18 mouse cellular contexts compared by ENCODE assay signal in genomic region chr4:136547721-136548120, GRCm38 (mm10). TPM values are rescaled to one million over a fixed set of nuclear protein-coding genes. Genes with fewer than 3 reads are reported as not detected.
DNase-seq lines count a peak whose midpoint lies in the region; ATAC-seq and TF ChIP-seq lines count a peak whose summit lies in the region.
"Had no signal": no experiment of that assay in that cellular context is flagged by ENCODE, and none has a peak within 500 bp of the region (broad histone marks: within the 10 kb centered on the region; RNA-seq: fewer than 3 reads in every experiment).

No protein-coding gene starts in this region.

- peaks cover 14% of the 10 kb centered on the region for H3K4me1 ChIP-seq in forebrain, embryonic 16.5 days (replicated peaks; ENCODE audit: control insufficient read depth, insufficient read depth, low read length)
- H3K4me1 ChIP-seq in forebrain, embryonic 11.5 days (replicated peaks; ENCODE audit: control insufficient read depth, insufficient read depth, low read length), result peaks cover 5% of the 10 kb centered on the region; the same call in 1 of the 2 replicates
- H3K4me1 ChIP-seq in heart, embryonic 16.5 days (ENCODE audit: control insufficient read depth, insufficient read depth, low read length), result peaks cover 33% of the 10 kb centered on the region
- peaks cover 26% of the 10 kb centered on the region for H3K4me1 ChIP-seq in neural tube, embryonic 13.5 days (replicated peaks)
- H3K4me1 ChIP-seq: embryonic facial prominence, embryonic 15.5 days had no signal

- H3K27me3 ChIP-seq in forebrain, embryonic 16.5 days (replicated peaks; ENCODE audit: control insufficient read depth, insufficient read depth, low read length), result no peaks in the 10 kb centered on the region
- no peaks in the 10 kb centered on the region for H3K27me3 ChIP-seq in forebrain, embryonic 11.5 days (ENCODE audit: control insufficient read depth, insufficient read depth, low read length)
- H3K27me3 ChIP-seq in heart, embryonic 16.5 days (ENCODE audit: control insufficient read depth, insufficient read depth, low read length), result no peaks in the 10 kb centered on the region
- H3K27me3 ChIP-seq in neural tube, embryonic 13.5 days, result no peaks in the 10 kb centered on the region
- H3K27me3 ChIP-seq: embryonic facial prominence, embryonic 15.5 days; limb, embryonic 15.5 days had no signal

- ATAC-seq in forebrain, embryonic 16.5 days, result no peak
- ATAC-seq in forebrain, embryonic 11.5 days (replicated peaks; ENCODE audit: low FRiP score), result no peak
- no peak for ATAC-seq in heart, embryonic 16.5 days (replicated peaks; ENCODE audit: extremely low read depth, insufficient read depth, low FRiP score)
- no peak for ATAC-seq in neural tube, embryonic 13.5 days (ENCODE audit: low read depth)
- ATAC-seq: CD4-positive, CD25-positive, alpha-beta regulatory T cell, adult 4 months had no signal

- no peak overlapping the region for H3K9ac ChIP-seq in forebrain, embryonic 16.5 days (replicated peaks; ENCODE audit: low read depth, low read length)
- H3K9ac ChIP-seq in forebrain, embryonic 11.5 days (ENCODE audit: low read length), result no peak overlapping the region
- no peak overlapping the region for H3K9ac ChIP-seq in heart, embryonic 16.5 days (ENCODE audit: low read length)
- no peak overlapping the region for H3K9ac ChIP-seq in neural tube, embryonic 13.5 days
- H3K9ac ChIP-seq: embryonic facial prominence, embryonic 15.5 days; limb, embryonic 15.5 days; liver, embryonic 14.5 days; lung, embryonic 14.5 days had no signal

- no peak overlapping the region for H3K4me2 ChIP-seq in forebrain, embryonic 16.5 days (ENCODE audit: low read length)
- no peak overlapping the region for H3K4me2 ChIP-seq in forebrain, embryonic 11.5 days (ENCODE audit: low read depth, low read length, severe bottlenecking)
- H3K4me2 ChIP-seq in heart, embryonic 16.5 days (ENCODE audit: low read depth, low read length), result no peak overlapping the region
- H3K4me2 ChIP-seq in neural tube, embryonic 13.5 days, result no peak overlapping the region
- H3K4me2 ChIP-seq: embryonic facial prominence, embryonic 15.5 days; limb, embryonic 15.5 days; lung, embryonic 14.5 days had no signal

- H3K36me3 ChIP-seq in forebrain, embryonic 16.5 days (ENCODE audit: control insufficient read depth, insufficient read depth), result peaks cover 41% of the 10 kb centered on the region
- peaks cover 10% of the 10 kb centered on the region; the same call in 1 of the 2 replicates for H3K36me3 ChIP-seq in forebrain, embryonic 11.5 days (ENCODE audit: control insufficient read depth, insufficient read depth, low read length)
- H3K36me3 ChIP-seq in heart, embryonic 16.5 days (ENCODE audit: control insufficient read depth, insufficient read depth), result peaks cover 57% of the 10 kb centered on the region
- peaks cover 97% of the 10 kb centered on the region for H3K36me3 ChIP-seq in neural tube, embryonic 13.5 days

- no peak for TF ChIP-seq CTCF in layer of hippocampus, adult 2 months (conservative IDR thresholded peaks at IDR 0.05)

- H3K9me3 ChIP-seq in forebrain, embryonic 16.5 days (ENCODE audit: control insufficient read depth, low read length), result no peaks in the 10 kb centered on the region
- no peaks in the 10 kb centered on the region for H3K9me3 ChIP-seq in forebrain, embryonic 11.5 days (ENCODE audit: control insufficient read depth, low read length)
- H3K9me3 ChIP-seq in heart, embryonic 16.5 days (replicated peaks; ENCODE audit: control insufficient read depth, low read length), result no peaks in the 10 kb centered on the region
- no peaks in the 10 kb centered on the region for H3K9me3 ChIP-seq in neural tube, embryonic 13.5 days
- H3K9me3 ChIP-seq: embryonic facial prominence, embryonic 15.5 days; limb, embryonic 15.5 days had no signal

- intact Hi-C loops in heart, postnatal 36 days (cut with DNase I), result no loop called here

- WGBS in forebrain, embryonic 16.5 days, result 72% methylated on average over 1 of the region's 1 CpGs
- 79% methylated on average over 1 of the region's 1 CpGs for WGBS in forebrain, embryonic 11.5 days
- 69% methylated on average over 1 of the region's 1 CpGs for WGBS in heart, embryonic 16.5 days
- 74% methylated on average over 1 of the region's 1 CpGs for WGBS in neural tube, embryonic 13.5 days

- H3K4me3 ChIP-seq in forebrain, embryonic 16.5 days (replicated peaks; ENCODE audit: low read length), result no peak overlapping the region
- H3K4me3 ChIP-seq in forebrain, embryonic 11.5 days (ENCODE audit: low read depth, low read length), result no peak overlapping the region
- H3K4me3 ChIP-seq in heart, embryonic 16.5 days (ENCODE audit: low read length), result no peak overlapping the region
- no peak overlapping the region for H3K4me3 ChIP-seq in layer of hippocampus, adult 2 months
- H3K4me3 ChIP-seq in neural tube, embryonic 13.5 days, result no peak overlapping the region
- H3K4me3 ChIP-seq: embryonic facial prominence, embryonic 15.5 days; limb, embryonic 15.5 days had no signal

- no peak for DNase-seq in forebrain, embryonic 11.5 days (ENCODE audit: low spot score)
- DNase-seq in heart, postnatal 36 days, result no peak
- peak; percentile 38 to 44 for DNase-seq in layer of hippocampus, adult 2 months (ENCODE audit: low spot score in 2 of 2)
- DNase-seq in layer of hippocampus, postnatal 10 days (ENCODE audit: low spot score in 2 of 2), result no peak
- DNase-seq in neural tube, embryonic 10.5 days (ENCODE audit: extremely low spot score, low spot score), result no peak
- DNase-seq: adrenal gland, postnatal 25 days; gastrocnemius, postnatal 14 days; right cerebral cortex, postnatal 14 days had no signal

- H3K27ac ChIP-seq in forebrain, embryonic 16.5 days (ENCODE audit: low read length), result peak overlapping the region; percentile 9
- H3K27ac ChIP-seq in forebrain, embryonic 11.5 days (ENCODE audit: low read depth, low read length), result no peak overlapping the region
- H3K27ac ChIP-seq in heart, embryonic 16.5 days (ENCODE audit: low read length), result peak overlapping the region; percentile 65
- H3K27ac ChIP-seq in layer of hippocampus, adult 2 months, result peak overlapping the region; percentile 88
- 0 out of 2 replicates have a peak overlapping the region, but pooled peaks have one; percentile 67 for H3K27ac ChIP-seq in neural tube, embryonic 13.5 days (replicated peaks)
- H3K27ac ChIP-seq: kidney, postnatal 0 days; liver, embryonic 14.5 days; stomach, postnatal 0 days had no signal

RNA-seq across cellular contexts. Expression of gene Kdm1a, which starts 54.8 kb away (rescaled TPM):
- polyA plus RNA-seq in forebrain, embryonic 16.5 days (2015; fragmentation: Nextera tagmentation; extraction: Ambion mirVana), result 82.2 and 87.4 TPM in 2 replicates
- polyA plus RNA-seq in forebrain, embryonic 11.5 days (2014; fragmentation: Nextera tagmentation; extraction: Ambion mirVana), result 88.6 and 98.6 TPM in 2 replicates
- polyA plus RNA-seq in heart, embryonic 16.5 days (2015; fragmentation: Nextera tagmentation; extraction: Ambion mirVana), result 19.3 and 22.5 TPM in 2 replicates
- 10 to 100 TPM; 28.4 to 33.7 TPM for total RNA-seq in heart, postnatal 36 days (2021)
- total RNA-seq in layer of hippocampus, adult 2 months (2021), result 10 to 100 TPM; 89.0 to 91.6 TPM
- 100 to 1,000 TPM; 129 to 136 TPM for total RNA-seq in layer of hippocampus, postnatal 10 days (2021)
- polyA plus RNA-seq in neural tube, embryonic 13.5 days (2015; fragmentation: Nextera tagmentation; extraction: Ambion mirVana), result 76.5 TPM in 2 replicates

Comparison
In these comparisons a context has a peak if more than half of its experiments do, and no peak if none do; other contexts are left out.
1. DNase-seq: peak in layer of hippocampus, adult 2 months (2 of 2); none in forebrain, embryonic 11.5 days (single experiment), heart, postnatal 36 days (0 of 2), layer of hippocampus, postnatal 10 days (0 of 2) and neural tube, embryonic 10.5 days (single experiment).